Mouse (Mus musculus) hindbrain, embryonic 11.5 days (tissue): ENCODE results near the gene Kansl1l. TPM values are rescaled to one million over a fixed set of nuclear protein-coding genes. Genes with fewer than 3 reads are reported as not detected.

ENCODE experiments used
- ATAC-seq: fragments of 200-750 bp; cut with Nextera tagmentation; 2 replicates; pipeline ENCODE4 v1.8.0; 2017; ENCODE audit warnings: mild to moderate bottlenecking, moderate TSS enrichment, moderate library complexity; ENCODE audit not compliant: low FRiP score
- DNase-seq: peaks from one replicate; pipeline ENCODE4 v3.0.0-alpha.2; 2015; ENCODE audit warnings: low spot score
- H3K27ac ChIP-seq: fragments of 300-500 bp; sonication (generic); 2 replicates; pipeline ENCODE4 v1.5.1; 2014; ENCODE audit warnings: mild to moderate bottlenecking, low read depth, low read length
- H3K27me3 ChIP-seq: fragments of 300-500 bp; sonication (generic); 2 replicates; pipeline ENCODE4 v1.6.1; 2014; ENCODE audit warnings: mild to moderate bottlenecking, low read length, moderate library complexity, mixed read lengths; ENCODE audit not compliant: control insufficient read depth, insufficient read depth
- H3K36me3 ChIP-seq: fragments of 300-500 bp; sonication (generic); 2 replicates; pipeline ENCODE4 v1.6.1; 2014; ENCODE audit warnings: mild to moderate bottlenecking, low read length, moderate library complexity, mixed read lengths; ENCODE audit not compliant: control insufficient read depth, insufficient read depth
- H3K4me1 ChIP-seq: fragments of 300-500 bp; sonication (generic); replicated peaks from 2 replicates; pipeline ENCODE4 v1.6.1; 2014; ENCODE audit warnings: low read length, mixed read lengths; ENCODE audit not compliant: control insufficient read depth, insufficient read depth
- H3K4me2 ChIP-seq: fragments of 300-500 bp; sonication (generic); replicated peaks from 2 replicates; pipeline ENCODE4 v1.6.1; 2014; ENCODE audit warnings: mild to moderate bottlenecking, low read depth, low read length
- H3K4me3 ChIP-seq: fragments of 300-500 bp; sonication (generic); 2 replicates; pipeline ENCODE4 v1.5.1; 2014; ENCODE audit warnings: low read depth, low read length
- H3K9ac ChIP-seq: fragments of 300-500 bp; sonication (generic); 2 replicates; pipeline ENCODE4 v1.6.1; 2014; ENCODE audit warnings: low read depth, low read length
- H3K9me3 ChIP-seq: fragments of 300-500 bp; sonication (generic); 2 replicates; pipeline ENCODE4 v1.6.1; 2016; ENCODE audit warnings: low read length; ENCODE audit not compliant: control insufficient read depth
- WGBS: fragments of 180-500 bp; shearing (Covaris S2); extraction: QIAGEN DNeasy Blood & Tissue Kit; methylation state at CpG from one replicate; pipeline ENCODE4 v1.1.7; 2014; 5-methylcytosine and 5-hydroxymethylcytosine counted together
- polyA plus RNA-seq: library from polyadenylated mRNA; unstranded; fragments of >200 nt; fragmentation: Nextera tagmentation; extraction: Ambion mirVana; gene quantifications from 2 replicates; pipeline ENCODE4 v1.2.1, GENCODE M21; 2014

Gene Kansl1l
- polyA plus RNA-seq, 1 experiment from 2014 or later = 16.7 TPM

DNA sequence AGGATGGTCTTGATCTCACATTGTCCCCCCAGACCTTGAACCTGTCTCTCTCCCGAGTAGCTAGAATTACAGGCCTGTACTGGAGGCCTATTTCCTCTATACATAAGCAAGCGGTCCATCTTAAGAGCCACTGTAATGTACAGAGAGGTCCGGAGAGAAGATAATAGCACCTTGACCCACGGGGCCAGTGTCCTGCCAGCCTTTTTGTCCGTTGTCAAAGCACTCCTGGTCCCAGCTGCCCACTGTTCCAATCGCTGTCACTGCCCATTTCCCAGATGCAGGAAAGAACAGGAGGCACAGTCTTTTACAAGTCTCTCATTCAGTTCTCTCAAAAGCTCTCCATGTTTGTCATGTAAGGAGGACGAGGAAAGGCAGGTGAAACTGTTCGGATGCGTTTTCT is 4.6 kb upstream of the Kansl1l start:
- Histone ChIP-seq H3K4me1 (no peaks in the 10 kb centered on the region), H3K36me3 (no peaks in the 10 kb centered on the region), H3K27ac (no peak overlapping the region), H3K4me3 (no peak overlapping the region), H3K27me3 (no peaks in the 10 kb centered on the region), H3K9me3 (no peaks in the 10 kb centered on the region), H3K4me2 (no peak overlapping the region), H3K9ac (no peak overlapping the region)
- DNase-seq (no peak), ATAC-seq (no peak)
- 79% methylated on average over 9 of the region's 9 CpGs for WGBS

DNA sequence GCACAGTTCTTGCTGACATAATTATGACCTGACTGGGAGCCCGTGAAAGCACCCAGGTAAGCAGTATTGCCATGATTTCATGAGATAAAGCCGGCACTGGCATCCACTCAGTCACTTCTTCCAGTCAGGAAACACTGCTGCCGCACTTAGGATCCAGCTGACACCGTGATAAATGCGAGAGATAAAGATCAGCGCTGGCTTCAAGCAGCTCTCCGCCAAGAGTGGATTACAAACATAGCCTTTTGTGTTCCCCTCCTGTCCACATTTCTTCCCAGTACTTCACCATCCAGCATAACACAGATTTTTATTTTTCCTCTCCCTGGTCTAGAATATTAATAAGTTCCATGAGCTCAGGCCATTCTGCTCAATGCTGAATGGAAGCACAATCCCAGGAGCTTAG is 2.9 kb upstream of the Kansl1l start:
- 38% methylated on average over 7 of the region's 7 CpGs for WGBS
- H3K4me2 ChIP-seq = no peak overlapping the region

DNA sequence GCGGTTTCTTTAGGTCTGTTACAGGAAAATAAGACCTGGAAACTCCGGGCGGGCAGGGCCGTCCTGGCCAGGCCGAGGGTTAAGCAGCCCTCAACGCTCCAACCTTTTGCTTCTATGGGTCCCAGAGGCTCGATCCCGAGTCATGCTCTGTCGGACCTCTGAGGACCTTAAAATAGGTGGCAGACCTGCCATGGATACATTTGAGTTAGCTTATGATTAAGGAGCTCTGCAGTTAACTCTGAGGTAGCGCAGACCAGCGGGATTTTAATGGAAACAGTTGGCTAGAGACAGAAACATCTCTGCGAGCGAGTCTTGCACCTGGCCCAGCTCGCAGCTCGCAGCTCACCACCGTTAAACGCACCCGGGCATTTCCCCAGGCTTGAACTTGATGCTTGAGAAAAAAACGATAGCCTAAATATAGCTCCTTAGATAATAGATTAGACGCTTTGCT is 528 bp upstream of the Kansl1l start:
- peak; percentile 65 for ATAC-seq
- peak overlapping the region; percentile 98; the same call in 1 of the 2 replicates for H3K27ac ChIP-seq
- no peaks in the 10 kb centered on the region for H3K4me1 ChIP-seq

More for the DNA sequence above, 2.9 kb upstream of the Kansl1l start:
- Histone ChIP-seq H3K36me3 (no peaks in the 10 kb centered on the region), H3K4me3 (no peak overlapping the region), H3K27ac (no peak overlapping the region), H3K9ac (no peak overlapping the region), H3K4me1 (no peaks in the 10 kb centered on the region), H3K27me3 (no peaks in the 10 kb centered on the region), H3K9me3 (no peaks in the 10 kb centered on the region)
- DNase-seq (no peak), ATAC-seq (no peak)

DNA sequence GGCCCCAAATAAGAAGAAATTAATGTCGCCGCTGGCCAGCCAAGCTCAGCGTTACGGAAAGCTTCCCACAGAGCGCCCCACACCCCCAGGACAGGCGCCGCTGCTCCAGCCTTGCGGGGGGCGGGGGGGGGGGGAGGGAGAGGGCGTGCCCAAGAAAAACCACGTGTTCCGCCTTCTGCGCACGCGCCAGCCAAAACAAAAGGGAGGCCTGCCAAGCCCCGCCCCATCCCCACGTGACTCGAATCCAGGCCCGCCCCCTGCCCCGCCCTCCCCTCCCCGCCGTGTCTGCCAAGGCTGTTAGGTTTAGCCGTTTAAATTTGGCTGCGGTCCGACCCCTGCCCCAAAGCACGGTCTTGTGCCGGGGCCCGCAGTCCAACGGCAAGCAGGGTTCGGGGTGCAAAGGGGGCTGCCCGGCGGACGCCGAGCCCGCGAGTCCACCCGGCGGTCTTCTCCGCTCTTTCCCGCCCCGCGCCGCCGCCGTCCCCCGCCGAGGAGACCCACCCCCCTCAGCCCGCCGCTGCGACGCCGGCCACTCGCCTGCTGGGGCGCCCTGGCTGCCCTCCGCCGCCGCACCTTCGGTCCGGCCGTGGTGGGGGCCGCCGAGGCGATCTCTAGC is 417 bp downstream of the Kansl1l start:
- peak overlapping the region; percentile 95 for H3K9ac ChIP-seq
- no peaks in the 10 kb centered on the region for H3K9me3 ChIP-seq
- peak overlapping the region; percentile 90 for H3K4me3 ChIP-seq
- ATAC-seq (peak; percentile 92), DNase-seq (peak; percentile 96)
- H3K27ac ChIP-seq = peak overlapping the region; percentile 98
- under 1% methylated on average over 53 of the region's 63 CpGs for WGBS
- no peaks in the 10 kb centered on the region for H3K36me3 ChIP-seq
- H3K4me2 ChIP-seq = peak overlapping the region; percentile 58
- no peaks in the 10 kb centered on the region for H3K4me1 ChIP-seq
- H3K27me3 ChIP-seq = no peaks in the 10 kb centered on the region

More for the DNA sequence above, 528 bp upstream of the Kansl1l start:
- WGBS = 2% methylated on average over 20 of the region's 20 CpGs
- peak overlapping the region; percentile 55 for H3K4me2 ChIP-seq
- H3K27me3 ChIP-seq = no peaks in the 10 kb centered on the region
- H3K9me3 ChIP-seq = no peaks in the 10 kb centered on the region
- DNase-seq = no peak
- H3K36me3 ChIP-seq = no peaks in the 10 kb centered on the region
- H3K4me3 ChIP-seq = peak overlapping the region; percentile 90
- H3K9ac ChIP-seq = peak overlapping the region; percentile 95

DNA sequence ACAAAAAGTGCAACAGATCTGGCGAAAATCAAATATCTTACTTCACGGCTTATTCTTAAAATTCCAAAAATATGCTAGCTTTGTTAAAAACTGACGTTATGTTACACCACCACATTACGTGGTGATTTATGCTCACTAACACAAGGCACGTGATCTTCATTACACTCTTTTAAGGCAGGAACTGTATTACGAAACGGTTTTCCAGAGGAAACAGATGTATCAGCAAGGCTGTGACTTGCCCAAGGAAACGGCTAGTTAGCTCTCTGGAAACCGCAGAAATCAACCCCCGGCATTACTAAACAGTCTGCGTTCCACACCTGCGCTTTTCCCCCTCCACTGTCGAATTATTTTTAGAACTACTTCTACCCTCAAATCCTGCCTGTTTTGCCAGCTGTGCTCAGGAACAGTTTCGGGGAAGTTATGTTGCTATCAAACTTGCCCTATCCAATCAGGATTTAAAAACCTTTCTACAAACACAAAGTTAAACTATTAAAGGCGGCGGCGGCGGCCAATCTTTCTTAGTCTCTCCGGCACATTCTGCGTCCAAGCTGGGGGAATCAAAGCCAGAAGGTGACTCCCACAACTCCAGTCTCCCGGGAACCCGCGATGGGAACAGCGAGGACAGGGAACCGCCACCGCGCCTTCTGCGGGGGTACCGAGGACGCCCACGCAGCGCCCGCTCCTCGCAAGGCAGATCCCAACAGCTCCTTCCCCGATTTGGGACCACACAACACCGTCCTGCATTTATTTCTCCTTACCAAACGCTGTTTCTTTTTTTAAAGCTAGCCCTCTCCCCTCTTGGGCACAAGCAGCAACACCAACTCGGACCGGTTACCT is 1.2 kb downstream of the Kansl1l start:
- peak overlapping the region; percentile 90 for H3K4me3 ChIP-seq
- ATAC-seq = no peak; the same call in 1 of the 2 replicates
- 1% methylated on average over 39 of the region's 39 CpGs for WGBS
- peak overlapping the region; percentile 98 for H3K27ac ChIP-seq
- H3K9ac ChIP-seq = peak overlapping the region; percentile 33
- H3K9me3 ChIP-seq = no peaks in the 10 kb centered on the region
- H3K4me2 ChIP-seq = peak overlapping the region; percentile 58
- H3K27me3 ChIP-seq = no peaks in the 10 kb centered on the region
- H3K4me1 ChIP-seq = no peaks in the 10 kb centered on the region
- H3K36me3 ChIP-seq = no peaks in the 10 kb centered on the region
- peak; percentile 75 for DNase-seq

DNA sequence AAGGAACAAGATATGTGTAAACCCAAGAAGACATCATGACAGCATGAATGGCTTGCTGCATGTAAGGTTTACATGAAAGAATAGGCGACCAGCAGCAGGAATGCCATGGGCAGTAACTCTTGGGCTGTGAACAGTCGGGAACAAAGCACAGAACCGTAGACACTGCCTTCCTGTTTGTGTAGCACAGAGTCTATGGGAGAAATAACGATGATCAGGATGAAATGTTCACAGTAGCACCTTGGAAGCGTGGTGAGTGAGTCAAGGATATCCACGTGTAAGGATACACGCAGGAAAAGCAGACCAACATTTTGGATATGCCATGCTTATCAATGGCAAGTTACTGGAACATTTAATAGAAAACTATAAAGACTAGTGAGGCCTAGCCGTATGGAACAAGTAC is 2.6 kb downstream of the Kansl1l start:
- Histone ChIP-seq H3K4me3 (no peak overlapping the region), H3K36me3 (no peaks in the 10 kb centered on the region), H3K4me1 (no peaks in the 10 kb centered on the region), H3K27me3 (no peaks in the 10 kb centered on the region), H3K4me2 (no peak overlapping the region), H3K9me3 (no peaks in the 10 kb centered on the region), H3K27ac (no peak overlapping the region), H3K9ac (no peak overlapping the region)
- no peak for DNase-seq
- ATAC-seq = no peak
- 72% methylated on average over 8 of the region's 8 CpGs for WGBS

DNA sequence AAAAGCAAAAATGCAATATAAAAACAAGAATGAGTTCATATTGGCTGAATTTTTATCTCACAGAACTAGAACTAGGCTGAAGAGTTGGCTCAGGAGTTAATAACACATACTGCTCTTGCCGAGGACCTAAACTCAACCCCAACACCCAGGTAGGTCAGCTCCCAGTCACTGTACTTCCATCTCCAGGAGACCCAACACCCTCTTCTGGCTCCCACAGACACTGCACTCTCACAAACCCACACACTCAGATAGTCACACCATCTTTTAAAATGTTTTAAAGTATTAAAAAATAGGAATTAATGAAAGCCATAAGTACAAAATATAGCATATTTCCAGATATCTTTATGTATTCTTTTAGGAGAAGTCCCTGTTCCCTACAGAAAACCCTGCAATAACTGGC is 4.2 kb downstream of the Kansl1l start:
- no peak for ATAC-seq
- WGBS = 82% methylated on average over 1 of the region's 1 CpGs
- no peak overlapping the region for H3K4me3 ChIP-seq
- no peak overlapping the region for H3K4me2 ChIP-seq
- no peaks in the 10 kb centered on the region for H3K9me3 ChIP-seq
- H3K4me1 ChIP-seq = no peaks in the 10 kb centered on the region
- H3K27me3 ChIP-seq = no peaks in the 10 kb centered on the region
- H3K27ac ChIP-seq = no peak overlapping the region
- no peak for DNase-seq
- no peaks in the 10 kb centered on the region for H3K36me3 ChIP-seq
- no peak overlapping the region for H3K9ac ChIP-seq

DNA sequence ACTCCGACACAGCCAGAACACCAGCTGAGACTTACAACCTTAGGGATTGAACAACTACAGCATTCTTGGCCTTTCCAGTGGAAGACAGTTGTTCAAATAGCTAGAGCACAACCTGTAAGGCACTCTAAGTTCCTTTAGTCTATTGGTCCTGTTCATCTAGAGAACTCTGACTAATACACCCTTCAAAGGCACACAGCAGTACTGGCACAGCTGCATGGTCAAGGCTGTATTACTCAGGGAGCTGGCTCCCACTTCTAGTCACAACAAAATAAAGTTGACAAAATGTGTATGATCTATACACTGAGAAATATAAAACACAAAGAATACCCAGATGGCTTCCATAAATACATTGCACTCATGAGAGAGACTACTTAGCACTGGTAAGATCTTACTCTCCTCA is 10.5 kb downstream of the Kansl1l start:
- Histone ChIP-seq H3K27me3 (no peaks in the 10 kb centered on the region), H3K27ac (no peak overlapping the region), H3K9ac (no peak overlapping the region), H3K4me3 (no peak overlapping the region), H3K36me3 (no peaks in the 10 kb centered on the region), H3K4me1 (no peaks in the 10 kb centered on the region), H3K4me2 (no peak overlapping the region), H3K9me3 (no peaks in the 10 kb centered on the region)
- 91% methylated on average over 1 of the region's 1 CpGs for WGBS
- no peak for ATAC-seq
- no peak for DNase-seq

DNA sequence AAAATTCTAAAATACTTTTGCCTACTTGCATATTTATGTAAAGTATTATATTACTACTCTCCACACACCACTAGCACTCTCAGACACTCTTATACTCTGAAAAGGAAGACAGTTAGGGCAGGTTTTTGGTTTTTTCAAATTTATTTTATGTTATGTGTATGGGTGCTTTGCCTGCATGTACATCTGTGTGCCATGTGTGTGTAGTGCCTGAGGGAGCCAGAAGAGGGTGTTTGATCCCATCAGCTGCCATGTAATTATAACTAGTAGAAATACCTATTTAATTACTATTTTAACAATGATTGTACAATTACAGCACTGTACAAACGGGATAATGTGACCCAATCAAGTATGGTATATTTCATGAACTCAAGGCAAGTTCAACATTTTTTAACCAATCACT is 12.0 kb downstream of the Kansl1l start:
- DNase-seq (no peak), ATAC-seq (no peak)
- no peak overlapping the region for H3K27ac ChIP-seq
- H3K4me3 ChIP-seq = no peak overlapping the region
- no peaks in the 10 kb centered on the region for H3K27me3 ChIP-seq
- WGBS = 85% methylated on average over 1 of the region's 1 CpGs
- no peaks in the 10 kb centered on the region for H3K36me3 ChIP-seq
- H3K4me1 ChIP-seq = no peaks in the 10 kb centered on the region
- no peak overlapping the region for H3K9ac ChIP-seq
- no peak overlapping the region for H3K4me2 ChIP-seq
- no peaks in the 10 kb centered on the region for H3K9me3 ChIP-seq
